Mouse (Mus musculus): ENCODE results near the gene Miga2. TPM values are rescaled to one million over a fixed set of nuclear protein-coding genes. Genes with fewer than 3 reads are reported as not detected.
A peak's percentile ranks its signal among the peaks of the same experiment; 100 is the strongest.

Gene Miga2
- polyA plus RNA-seq, 1 experiment from 2014 or later: 22.0 TPM

GRCm38 (mm10) chr2:30399191-30400171, 35.4 kb downstream of the Miga2 start:
- 0 out of 2 replicates have a peak, but pooled peaks have one; percentile 12 for ATAC-seq (replicated peaks; ENCODE audit: low FRiP score, low TSS enrichment, low read depth)
- Histone ChIP-seq H3K36me3 (ENCODE audit: control insufficient read depth, insufficient read depth, low read length) (peaks cover 72% of the 10 kb centered on the region), H3K27me3 (replicated peaks; ENCODE audit: control insufficient read depth, insufficient read depth, low read length) (no peaks in the 10 kb centered on the region), H3K4me1 (replicated peaks; ENCODE audit: control insufficient read depth, insufficient read depth, low read length) (peaks cover 3% of the 10 kb centered on the region; the same call in 1 of the 2 replicates), H3K27ac (ENCODE audit: low read depth) (no peak overlapping the region; the same call in 1 of the 2 replicates), H3K4me2 (ENCODE audit: low read length) (no peak overlapping the region), H3K9ac (ENCODE audit: low read length) (no peak overlapping the region), H3K4me3 (ENCODE audit: low read depth, low read length) (no peak overlapping the region), H3K9me3 (ENCODE audit: control insufficient read depth, low read length) (no peaks in the 10 kb centered on the region)
- WGBS: 55% methylated on average over 20 of the region's 20 CpGs
- no peak for DNase-seq (ENCODE audit: low spot score)

- Histone ChIP-seq H3K27me3 (replicated peaks; ENCODE audit: control insufficient read depth, insufficient read depth, low read length) (no peaks in the 10 kb centered on the region), H3K4me3 (ENCODE audit: low read depth, low read length) (no peak overlapping the region), H3K9me3 (ENCODE audit: control insufficient read depth, low read length) (no peaks in the 10 kb centered on the region), H3K36me3 (ENCODE audit: control insufficient read depth, insufficient read depth, low read length) (peaks cover 63% of the 10 kb centered on the region), H3K4me2 (ENCODE audit: low read length) (no peak overlapping the region), H3K9ac (ENCODE audit: low read length) (no peak overlapping the region), H3K27ac (ENCODE audit: low read depth) (no peak overlapping the region), H3K4me1 (replicated peaks; ENCODE audit: control insufficient read depth, insufficient read depth, low read length) (peaks cover 3% of the 10 kb centered on the region; the same call in 1 of the 2 replicates)
- ATAC-seq (replicated peaks; ENCODE audit: low FRiP score, low TSS enrichment, low read depth): no peak
- DNase-seq (ENCODE audit: low spot score): no peak
- WGBS: 88% methylated on average over 1 of the region's 1 CpGs
Observed at GRCm38 (mm10) chr2:30401581-30401980, 37.5 kb downstream of the Miga2 start.

- DNase-seq (ENCODE audit: low spot score) (no peak), ATAC-seq (replicated peaks; ENCODE audit: low FRiP score, low TSS enrichment, low read depth) (no peak)
- Histone ChIP-seq H3K4me3 (ENCODE audit: low read depth, low read length) (no peak overlapping the region), H3K36me3 (ENCODE audit: control insufficient read depth, insufficient read depth, low read length) (peaks cover 55% of the 10 kb centered on the region), H3K4me1 (replicated peaks; ENCODE audit: control insufficient read depth, insufficient read depth, low read length) (peaks cover 3% of the 10 kb centered on the region; the same call in 1 of the 2 replicates), H3K4me2 (ENCODE audit: low read length) (no peak overlapping the region), H3K27ac (ENCODE audit: low read depth) (no peak overlapping the region), H3K9me3 (ENCODE audit: control insufficient read depth, low read length) (no peaks in the 10 kb centered on the region), H3K27me3 (replicated peaks; ENCODE audit: control insufficient read depth, insufficient read depth, low read length) (no peaks in the 10 kb centered on the region), H3K9ac (ENCODE audit: low read length) (no peak overlapping the region)
- WGBS: 91% methylated on average over 9 of the region's 9 CpGs
Observed at GRCm38 (mm10) chr2:30402351-30402826, 38.4 kb downstream of the Miga2 start.

GRCm38 (mm10) chr2:30402843-30403242, 38.8 kb downstream of the Miga2 start:
- Histone ChIP-seq H3K4me3 (ENCODE audit: low read depth, low read length) (no peak overlapping the region), H3K36me3 (ENCODE audit: control insufficient read depth, insufficient read depth, low read length) (peaks cover 50% of the 10 kb centered on the region), H3K4me2 (ENCODE audit: low read length) (no peak overlapping the region), H3K27me3 (replicated peaks; ENCODE audit: control insufficient read depth, insufficient read depth, low read length) (no peaks in the 10 kb centered on the region), H3K4me1 (replicated peaks; ENCODE audit: control insufficient read depth, insufficient read depth, low read length) (peaks cover 3% of the 10 kb centered on the region; the same call in 1 of the 2 replicates), H3K27ac (ENCODE audit: low read depth) (no peak overlapping the region), H3K9ac (ENCODE audit: low read length) (no peak overlapping the region), H3K9me3 (ENCODE audit: control insufficient read depth, low read length) (no peaks in the 10 kb centered on the region)
- 62% methylated on average over 2 of the region's 2 CpGs for WGBS
- DNase-seq (ENCODE audit: low spot score) (no peak), ATAC-seq (replicated peaks; ENCODE audit: low FRiP score, low TSS enrichment, low read depth) (no peak)

GRCm38 (mm10) chr2:30403870-30404269, 39.8 kb downstream of the Miga2 start:
- DNase-seq (ENCODE audit: low spot score) (no peak), ATAC-seq (replicated peaks; ENCODE audit: low FRiP score, low TSS enrichment, low read depth) (no peak)
- Histone ChIP-seq H3K4me3 (ENCODE audit: low read depth, low read length) (no peak overlapping the region), H3K36me3 (ENCODE audit: control insufficient read depth, insufficient read depth, low read length) (peaks cover 45% of the 10 kb centered on the region), H3K27ac (ENCODE audit: low read depth) (no peak overlapping the region), H3K4me2 (ENCODE audit: low read length) (no peak overlapping the region), H3K27me3 (replicated peaks; ENCODE audit: control insufficient read depth, insufficient read depth, low read length) (no peaks in the 10 kb centered on the region), H3K9ac (ENCODE audit: low read length) (no peak overlapping the region), H3K9me3 (ENCODE audit: control insufficient read depth, low read length) (no peaks in the 10 kb centered on the region), H3K4me1 (replicated peaks; ENCODE audit: control insufficient read depth, insufficient read depth, low read length) (peaks cover 3% of the 10 kb centered on the region; the same call in 1 of the 2 replicates)
- 88% methylated on average over 1 of the region's 1 CpGs for WGBS

GRCm38 (mm10) chr2:30407221-30407620, 43.2 kb downstream of the Miga2 start:
- Histone ChIP-seq H3K9me3 (ENCODE audit: control insufficient read depth, low read length) (no peaks in the 10 kb centered on the region), H3K27me3 (replicated peaks; ENCODE audit: control insufficient read depth, insufficient read depth, low read length) (no peaks in the 10 kb centered on the region), H3K4me3 (ENCODE audit: low read depth, low read length) (no peak overlapping the region), H3K36me3 (ENCODE audit: control insufficient read depth, insufficient read depth, low read length) (peaks cover 23% of the 10 kb centered on the region), H3K4me2 (ENCODE audit: low read length) (no peak overlapping the region), H3K9ac (ENCODE audit: low read length) (no peak overlapping the region), H3K4me1 (replicated peaks; ENCODE audit: control insufficient read depth, insufficient read depth, low read length) (no peaks in the 10 kb centered on the region), H3K27ac (ENCODE audit: low read depth) (no peak overlapping the region)
- WGBS: 96% methylated on average over 2 of the region's 2 CpGs
- DNase-seq (ENCODE audit: low spot score) (no peak), ATAC-seq (replicated peaks; ENCODE audit: low FRiP score, low TSS enrichment, low read depth) (no peak)

- Histone ChIP-seq H3K4me1 (replicated peaks; ENCODE audit: control insufficient read depth, insufficient read depth, low read length) (no peaks in the 10 kb centered on the region), H3K4me2 (ENCODE audit: low read length) (no peak overlapping the region), H3K36me3 (ENCODE audit: control insufficient read depth, insufficient read depth, low read length) (peaks cover 19% of the 10 kb centered on the region), H3K27ac (ENCODE audit: low read depth) (no peak overlapping the region), H3K9ac (ENCODE audit: low read length) (no peak overlapping the region), H3K4me3 (ENCODE audit: low read depth, low read length) (no peak overlapping the region), H3K9me3 (ENCODE audit: control insufficient read depth, low read length) (no peaks in the 10 kb centered on the region), H3K27me3 (replicated peaks; ENCODE audit: control insufficient read depth, insufficient read depth, low read length) (no peaks in the 10 kb centered on the region)
- WGBS: 90% methylated on average over 10 of the region's 10 CpGs
- no peak for DNase-seq (ENCODE audit: low spot score)
- no peak for ATAC-seq (replicated peaks; ENCODE audit: low FRiP score, low TSS enrichment, low read depth)
Observed at GRCm38 (mm10) chr2:30407778-30408177, 43.7 kb downstream of the Miga2 start.

- Histone ChIP-seq H3K27me3 (replicated peaks; ENCODE audit: control insufficient read depth, insufficient read depth, low read length) (no peaks in the 10 kb centered on the region), H3K4me2 (ENCODE audit: low read length) (no peak overlapping the region), H3K4me3 (ENCODE audit: low read depth, low read length) (no peak overlapping the region), H3K36me3 (ENCODE audit: control insufficient read depth, insufficient read depth, low read length) (peaks cover 14% of the 10 kb centered on the region), H3K9ac (ENCODE audit: low read length) (no peak overlapping the region), H3K9me3 (ENCODE audit: control insufficient read depth, low read length) (no peaks in the 10 kb centered on the region), H3K4me1 (replicated peaks; ENCODE audit: control insufficient read depth, insufficient read depth, low read length) (no peaks in the 10 kb centered on the region), H3K27ac (ENCODE audit: low read depth) (no peak overlapping the region)
- DNase-seq (ENCODE audit: low spot score) (no peak), ATAC-seq (replicated peaks; ENCODE audit: low FRiP score, low TSS enrichment, low read depth) (no peak)
- WGBS: 86% methylated on average over 8 of the region's 8 CpGs
Observed at GRCm38 (mm10) chr2:30408452-30409100, 44.5 kb downstream of the Miga2 start.

All from intestine, embryonic 14.5 days (tissue).